Mouse (Mus musculus) thymus, postnatal 10 days (tissue): ENCODE measurements at regions not wholly inside any gene's neighbourhood (a gene's known extent, or its start where the extent isn't known, plus 50 kb on each side); places are given as distances from the start of the nearest gene placed in this dataset.

Experiments used
- DNase-seq, 2 experiments: peaks; one replicate each; pipeline ENCODE4 v3.0.0; 2021; ENCODE audit warnings: low spot score in 2 of 2

GRCm38 (mm10) chr2:46360049-46360712 lies 1243.0 kb upstream of the Zeb2 start:
- DNase-seq: no peak

- no peak for DNase-seq
Observed at GRCm38 (mm10) chr2:46358225-46358624, 1241.0 kb upstream of the Zeb2 start.

GRCm38 (mm10) chr2:46356651-46357050 lies 1239.5 kb upstream of the Zeb2 start:
- no peak for DNase-seq

GRCm38 (mm10) chr2:46340694-46341093 lies 1223.5 kb upstream of the Zeb2 start:
- DNase-seq: no peak

- no peak for DNase-seq
Observed at GRCm38 (mm10) chr2:46316666-46317065, 1199.5 kb upstream of the Zeb2 start.

GRCm38 (mm10) chr2:46315243-46315642 lies 1198.0 kb upstream of the Zeb2 start:
- no peak for DNase-seq

- no peak for DNase-seq
Observed at GRCm38 (mm10) chr2:46307582-46308153, 1190.5 kb upstream of the Zeb2 start.

- no peak for DNase-seq
Observed at GRCm38 (mm10) chr2:46302627-46303026, 1185.4 kb upstream of the Zeb2 start.

- DNase-seq: no peak
Observed at GRCm38 (mm10) chr2:46297274-46297843, 1180.2 kb upstream of the Zeb2 start.

- DNase-seq: no peak
Observed at GRCm38 (mm10) chr2:46283929-46284598, 1166.9 kb upstream of the Zeb2 start.

GRCm38 (mm10) chr2:46280822-46281221 lies 1163.6 kb upstream of the Zeb2 start:
- no peak for DNase-seq

- no peak for DNase-seq
Observed at GRCm38 (mm10) chr2:46261618-46262017, 1144.4 kb upstream of the Zeb2 start.

GRCm38 (mm10) chr2:46251562-46251961 lies 1134.4 kb upstream of the Zeb2 start:
- DNase-seq: no peak

- no peak for DNase-seq
Observed at GRCm38 (mm10) chr2:46245717-46246116, 1128.5 kb upstream of the Zeb2 start.

- DNase-seq: no peak
Observed at GRCm38 (mm10) chr2:46244697-46245096, 1127.5 kb upstream of the Zeb2 start.

GRCm38 (mm10) chr2:46242806-46243205 lies 1125.6 kb upstream of the Zeb2 start:
- DNase-seq: no peak

GRCm38 (mm10) chr2:46239874-46240273 lies 1122.7 kb upstream of the Zeb2 start:
- DNase-seq: no peak

GRCm38 (mm10) chr2:46230791-46231450 lies 1113.7 kb upstream of the Zeb2 start:
- no peak for DNase-seq

- DNase-seq: peak in 1 of 2 experiments; percentile 4
Observed at GRCm38 (mm10) chr2:46218336-46218957, 1101.3 kb upstream of the Zeb2 start.

- no peak for DNase-seq
Observed at GRCm38 (mm10) chr2:46199341-46199740, 1082.1 kb upstream of the Zeb2 start.

GRCm38 (mm10) chr2:46187265-46187888 lies 1070.2 kb upstream of the Zeb2 start:
- DNase-seq: no peak
